Mouse (Mus musculus): ENCODE measurements at regions not wholly inside any gene's neighbourhood (a gene's known extent, or its start where the extent isn't known, plus 50 kb on each side); places are given as distances from the start of the nearest gene placed in this dataset.
A peak's percentile ranks its signal among the peaks of the same experiment; 100 is the strongest.

- H3K4me3 ChIP-seq: no peak overlapping the region
- H3K27me3 ChIP-seq: no peaks in the 10 kb centered on the region
- no peaks in the 10 kb centered on the region for H3K36me3 ChIP-seq
- H3K27ac ChIP-seq: no peak overlapping the region
- no peaks in the 10 kb centered on the region for H3K9me3 ChIP-seq (replicated peaks)
- no peak overlapping the region for H3K4me2 ChIP-seq (replicated peaks)
- no peak for ATAC-seq (ENCODE audit: low FRiP score)
- no peak overlapping the region for H3K9ac ChIP-seq
- 89% methylated on average over 9 of the region's 9 CpGs for WGBS
- H3K4me1 ChIP-seq: no peaks in the 10 kb centered on the region
These were observed 57.4 kb downstream of the Gm21962 start for GRCm38 (mm10) chr3:137728689-137729088.

- Histone ChIP-seq H3K27ac (no peak overlapping the region), H3K9me3 (replicated peaks) (no peaks in the 10 kb centered on the region), H3K9ac (no peak overlapping the region), H3K4me2 (replicated peaks) (no peak overlapping the region), H3K27me3 (no peaks in the 10 kb centered on the region), H3K36me3 (no peaks in the 10 kb centered on the region), H3K4me1 (no peaks in the 10 kb centered on the region), H3K4me3 (no peak overlapping the region)
- 69% methylated on average over 7 of the region's 7 CpGs for WGBS
- ATAC-seq (ENCODE audit: low FRiP score): no peak
These were observed 58.1 kb downstream of the Gm21962 start for GRCm38 (mm10) chr3:137729421-137729820.

- WGBS: 33% methylated on average over 12 of the region's 12 CpGs
- Histone ChIP-seq H3K4me2 (replicated peaks) (0 out of 2 replicates have a peak overlapping the region, but pooled peaks have one; percentile 6), H3K27ac (no peak overlapping the region)
These were observed 66.0 kb downstream of the Gm21962 start for GRCm38 (mm10) chr3:137737222-137737800.

GRCm38 (mm10) chr3:137741528-137741927 is 70.2 kb downstream of the Gm21962 start:
- no peaks in the 10 kb centered on the region for H3K9me3 ChIP-seq (replicated peaks)
- 72% methylated on average over 9 of the region's 9 CpGs for WGBS

More at GRCm38 (mm10) chr3:137737222-137737800, 66.0 kb downstream of the Gm21962 start:
- Histone ChIP-seq H3K9ac (no peak overlapping the region), H3K27me3 (no peaks in the 10 kb centered on the region), H3K36me3 (no peaks in the 10 kb centered on the region), H3K9me3 (replicated peaks) (no peaks in the 10 kb centered on the region), H3K4me1 (peaks cover 7% of the 10 kb centered on the region), H3K4me3 (no peak overlapping the region)
- peak; percentile 79 for ATAC-seq (ENCODE audit: low FRiP score)

GRCm38 (mm10) chr3:137742119-137742518 is 70.8 kb downstream of the Gm21962 start:
- H3K27ac ChIP-seq: no peak overlapping the region
- ATAC-seq (ENCODE audit: low FRiP score): no peak
- peaks cover 7% of the 10 kb centered on the region for H3K4me1 ChIP-seq
- H3K9ac ChIP-seq: no peak overlapping the region
- no peaks in the 10 kb centered on the region for H3K9me3 ChIP-seq (replicated peaks)
- no peaks in the 10 kb centered on the region for H3K27me3 ChIP-seq
- no peak overlapping the region for H3K4me2 ChIP-seq (replicated peaks)
- WGBS: 78% methylated on average over 4 of the region's 4 CpGs
- no peak overlapping the region for H3K4me3 ChIP-seq
- no peaks in the 10 kb centered on the region for H3K36me3 ChIP-seq

More at GRCm38 (mm10) chr3:137741528-137741927, 70.2 kb downstream of the Gm21962 start:
- Histone ChIP-seq H3K4me1 (peaks cover 7% of the 10 kb centered on the region), H3K27ac (no peak overlapping the region), H3K36me3 (no peaks in the 10 kb centered on the region), H3K4me3 (no peak overlapping the region), H3K4me2 (replicated peaks) (no peak overlapping the region), H3K27me3 (no peaks in the 10 kb centered on the region), H3K9ac (no peak overlapping the region)
- no peak for ATAC-seq (ENCODE audit: low FRiP score)

GRCm38 (mm10) chr3:137751732-137752260 is 80.5 kb downstream of the Gm21962 start:
- ATAC-seq (ENCODE audit: low FRiP score): no peak
- Histone ChIP-seq H3K27me3 (no peaks in the 10 kb centered on the region), H3K36me3 (no peaks in the 10 kb centered on the region), H3K9ac (no peak overlapping the region), H3K4me3 (no peak overlapping the region), H3K4me2 (replicated peaks) (no peak overlapping the region), H3K4me1 (peaks cover 3% of the 10 kb centered on the region; the same call in 1 of the 2 replicates), H3K27ac (no peak overlapping the region), H3K9me3 (replicated peaks) (no peaks in the 10 kb centered on the region)
- 89% methylated on average over 9 of the region's 9 CpGs for WGBS

GRCm38 (mm10) chr3:137752447-137753256 is 81.3 kb downstream of the Gm21962 start:
- Histone ChIP-seq H3K9ac (peak overlapping the region; percentile 48; the same call in 1 of the 2 replicates), H3K27me3 (no peaks in the 10 kb centered on the region), H3K36me3 (no peaks in the 10 kb centered on the region), H3K4me1 (peaks cover 3% of the 10 kb centered on the region; the same call in 1 of the 2 replicates), H3K27ac (0 out of 2 replicates have a peak overlapping the region, but pooled peaks have one; percentile 17), H3K4me2 (replicated peaks) (peak overlapping the region; percentile 55), H3K4me3 (peak overlapping the region; percentile 31), H3K9me3 (replicated peaks) (no peaks in the 10 kb centered on the region)
- WGBS: 22% methylated on average over 25 of the region's 25 CpGs
- peak; percentile 92 for ATAC-seq (ENCODE audit: low FRiP score)

GRCm38 (mm10) chr3:137753257-137753654 is 81.9 kb downstream of the Gm21962 start:
- H3K36me3 ChIP-seq: no peaks in the 10 kb centered on the region
- no peak overlapping the region for H3K27ac ChIP-seq
- peak overlapping the region; percentile 55 for H3K4me2 ChIP-seq (replicated peaks)
- no peaks in the 10 kb centered on the region for H3K9me3 ChIP-seq (replicated peaks)
- ATAC-seq (ENCODE audit: low FRiP score): peak; percentile 53; the same call in 1 of the 2 replicates
- 70% methylated on average over 7 of the region's 7 CpGs for WGBS
- peaks cover 3% of the 10 kb centered on the region; the same call in 1 of the 2 replicates for H3K4me1 ChIP-seq
- H3K9ac ChIP-seq: no peak overlapping the region
- no peaks in the 10 kb centered on the region for H3K27me3 ChIP-seq
- no peak overlapping the region for H3K4me3 ChIP-seq

- Histone ChIP-seq H3K9me3 (replicated peaks) (no peaks in the 10 kb centered on the region), H3K27me3 (no peaks in the 10 kb centered on the region), H3K4me2 (replicated peaks) (no peak overlapping the region), H3K9ac (no peak overlapping the region), H3K4me1 (peaks cover 3% of the 10 kb centered on the region; the same call in 1 of the 2 replicates), H3K27ac (no peak overlapping the region), H3K36me3 (no peaks in the 10 kb centered on the region), H3K4me3 (no peak overlapping the region)
- ATAC-seq (ENCODE audit: low FRiP score): no peak
- WGBS: 90% methylated on average over 5 of the region's 5 CpGs
These were observed 84.1 kb downstream of the Gm21962 start for GRCm38 (mm10) chr3:137755391-137755790.

- no peak overlapping the region for H3K9ac ChIP-seq
- no peak overlapping the region for H3K4me2 ChIP-seq (replicated peaks)
- H3K36me3 ChIP-seq: no peaks in the 10 kb centered on the region
- H3K9me3 ChIP-seq (replicated peaks): no peaks in the 10 kb centered on the region
- H3K4me1 ChIP-seq: no peaks in the 10 kb centered on the region
- WGBS: 72% methylated on average over 14 of the region's 14 CpGs
- H3K4me3 ChIP-seq: no peak overlapping the region
- H3K27ac ChIP-seq: no peak overlapping the region
- no peak for ATAC-seq (ENCODE audit: low FRiP score)
- no peaks in the 10 kb centered on the region for H3K27me3 ChIP-seq
These were observed 91.0 kb downstream of the Gm21962 start for GRCm38 (mm10) chr3:137762213-137762884.

GRCm38 (mm10) chr3:137763406-137763805 is 92.1 kb downstream of the Gm21962 start:
- no peak for ATAC-seq (ENCODE audit: low FRiP score)
- Histone ChIP-seq H3K9me3 (replicated peaks) (no peaks in the 10 kb centered on the region), H3K9ac (no peak overlapping the region), H3K4me3 (no peak overlapping the region), H3K36me3 (no peaks in the 10 kb centered on the region), H3K27ac (no peak overlapping the region), H3K27me3 (no peaks in the 10 kb centered on the region), H3K4me1 (no peaks in the 10 kb centered on the region), H3K4me2 (replicated peaks) (no peak overlapping the region)
- 94% methylated on average over 5 of the region's 5 CpGs for WGBS

- Histone ChIP-seq H3K27me3 (no peaks in the 10 kb centered on the region), H3K9me3 (replicated peaks) (no peaks in the 10 kb centered on the region), H3K4me3 (no peak overlapping the region), H3K4me1 (no peaks in the 10 kb centered on the region), H3K36me3 (no peaks in the 10 kb centered on the region), H3K9ac (no peak overlapping the region), H3K27ac (no peak overlapping the region), H3K4me2 (replicated peaks) (no peak overlapping the region)
- 80% methylated on average over 4 of the region's 4 CpGs for WGBS
- ATAC-seq (ENCODE audit: low FRiP score): no peak
These were observed 95.7 kb upstream of the H2afz start for GRCm38 (mm10) chr3:137768627-137769026.
